Mouse (Mus musculus) neural tube, embryonic 12.5 days (tissue): ENCODE data around the gene Sugp1. TPM values are rescaled to one million over a fixed set of nuclear protein-coding genes. Genes with fewer than 3 reads are reported as not detected.
"Not testable (repeated sequence)": the region's sequence is repeated elsewhere in the genome, so short reads cannot be mapped to it uniquely, and the experiment has no call there.

Experiments
- ATAC-seq: fragments of 200-750 bp; cut with Nextera tagmentation; 2 replicates; pipeline ENCODE4 v1.8.0; 2017; ENCODE audit warnings: low read depth, mild to moderate bottlenecking, moderate TSS enrichment, moderate library complexity; ENCODE audit not compliant: low FRiP score
- H3K27ac ChIP-seq: fragments of 300-500 bp; sonication (generic); 2 replicates; pipeline ENCODE4 v1.5.1; 2016
- H3K27me3 ChIP-seq: fragments of 300-500 bp; sonication (generic); replicated peaks from 2 replicates; pipeline ENCODE4 v1.6.1; 2016; ENCODE audit warnings: mild to moderate bottlenecking
- H3K36me3 ChIP-seq: fragments of 300-500 bp; sonication (generic); 2 replicates; pipeline ENCODE4 v1.6.1; 2016; ENCODE audit warnings: mild to moderate bottlenecking
- H3K4me1 ChIP-seq: fragments of 300-500 bp; sonication (generic); 2 replicates; pipeline ENCODE4 v1.6.1; 2016
- H3K4me2 ChIP-seq: fragments of 300-500 bp; sonication (generic); replicated peaks from 2 replicates; pipeline ENCODE4 v1.6.1; 2016; ENCODE audit warnings: mild to moderate bottlenecking
- H3K4me3 ChIP-seq: fragments of 300-500 bp; sonication (generic); 2 replicates; pipeline ENCODE4 v1.5.1; 2016
- H3K9ac ChIP-seq: fragments of 300-500 bp; sonication (generic); 2 replicates; pipeline ENCODE4 v1.6.1; 2016; ENCODE audit warnings: mild to moderate bottlenecking
- H3K9me3 ChIP-seq: fragments of 300-500 bp; sonication (generic); 2 replicates; pipeline ENCODE4 v1.6.1; 2016; ENCODE audit warnings: mild to moderate bottlenecking
- WGBS: fragments of 180-500 bp; shearing (Covaris S2); methylation state at CpG from one replicate; pipeline ENCODE4 v1.1.7; 2016; 5-methylcytosine and 5-hydroxymethylcytosine counted together
- polyA plus RNA-seq: library from polyadenylated mRNA; unstranded; fragments of >200 nt; fragmentation: Nextera tagmentation; extraction: Ambion mirVana; gene quantifications from 2 replicates; pipeline ENCODE4 v1.2.1, GENCODE M21; 2016

The Sugp1 gene
- polyA plus RNA-seq: 56.4 and 57.0 TPM in 2 replicates

DNA sequence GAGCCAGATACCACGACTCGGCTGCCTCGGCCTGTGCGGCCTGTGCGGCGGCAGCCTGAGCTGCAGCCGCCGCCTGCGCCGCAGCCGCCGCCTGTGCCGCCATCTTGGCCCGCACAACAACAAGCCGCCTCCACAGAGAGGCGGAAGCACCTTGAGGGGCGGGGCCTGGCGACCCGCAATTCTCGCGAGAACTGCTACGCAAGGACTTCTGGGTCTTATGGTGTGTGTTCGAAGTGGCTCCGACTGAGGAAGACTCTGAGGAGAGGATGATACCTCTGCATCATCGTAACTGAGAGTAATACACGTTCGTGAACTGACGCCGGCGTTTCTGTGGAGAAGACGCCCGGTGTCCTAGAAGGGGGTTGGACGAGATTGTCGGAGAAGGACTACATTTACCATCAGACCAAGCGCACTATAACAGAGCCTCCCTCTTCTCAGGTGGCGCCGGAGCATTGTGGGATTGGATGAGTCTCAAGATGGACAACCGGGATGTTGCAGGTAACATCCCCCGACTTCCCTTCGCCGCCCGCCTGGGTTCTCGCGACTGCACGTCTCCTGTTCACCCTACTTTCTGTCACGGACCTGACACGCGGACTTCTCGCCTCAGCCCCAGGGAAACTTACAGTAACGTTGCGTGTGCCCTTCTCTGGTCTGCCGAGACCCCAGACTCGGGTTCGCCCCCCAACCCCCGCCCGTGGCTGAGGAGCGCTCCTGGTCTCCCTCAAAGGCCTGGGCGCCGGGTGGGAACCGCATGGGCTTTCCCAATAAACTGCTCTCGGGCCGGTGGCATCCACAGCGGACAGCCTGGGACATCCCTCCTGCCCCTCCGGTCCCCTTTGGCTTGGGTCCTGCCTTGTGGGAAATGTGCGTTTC is at the start of gene Sugp1, which contains the start of gene Mau2:
Sugp1 (plus strand) TSS at position 231 of the 873 bp plus-strand sequence.
Mau2 (minus strand) TSS at position 152 of the 873 bp plus-strand sequence.
- Histone ChIP-seq H3K4me3 (peak within 1 kb of the TSS; percentile 87), H3K9me3 (no peaks in the 10 kb centered on the region), H3K9ac (peak within 1 kb of the TSS; percentile 89), H3K36me3 (0 out of 2 replicates have a peak, but pooled peaks cover 3% of the 10 kb centered on the region), H3K27ac (0 out of 2 replicates have a peak within 1 kb of the TSS, but pooled peaks have one; percentile 0), H3K4me1 (peaks cover 30% of the 10 kb centered on the region), H3K4me2 (peak within 1 kb of the TSS; percentile 95), H3K27me3 (no peaks in the 10 kb centered on the region)
- under 1% methylated on average over 65 of the region's 65 CpGs for WGBS
- peak; percentile 98 for ATAC-seq

DNA sequence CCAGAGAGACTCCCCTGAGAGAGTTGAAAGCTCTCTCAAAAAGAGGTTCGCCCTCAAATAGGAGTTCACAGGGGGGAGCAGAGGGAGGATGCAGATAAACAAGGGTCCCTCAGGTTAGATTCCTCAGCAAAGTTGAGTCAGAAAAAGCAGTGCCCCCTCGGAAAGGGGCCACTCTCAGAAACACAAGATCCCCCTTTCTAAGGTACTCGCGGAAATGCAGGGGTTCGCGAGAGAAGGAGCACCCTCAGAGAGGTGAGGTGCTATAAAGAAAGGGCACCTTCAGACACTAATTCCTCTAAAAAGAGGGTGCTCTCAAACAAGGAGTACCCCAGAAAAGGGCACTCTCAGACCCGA is 47.2 kb upstream of the Sugp1 start:
- H3K27ac ChIP-seq: peak overlapping the region; percentile 86; the same call in 1 of the 2 replicates
- no peaks in the 10 kb centered on the region for H3K27me3 ChIP-seq
- H3K9ac ChIP-seq: peak overlapping the region; percentile 79
- peaks cover 17% of the 10 kb centered on the region for H3K4me1 ChIP-seq
- H3K36me3 ChIP-seq: peaks cover 2% of the 10 kb centered on the region; the same call in 1 of the 2 replicates
- H3K4me2 ChIP-seq: peak overlapping the region; percentile 88
- peak overlapping the region; percentile 93 for H3K4me3 ChIP-seq
- ATAC-seq: no peak
- no peaks in the 10 kb centered on the region for H3K9me3 ChIP-seq
- WGBS: 1% methylated on average over 7 of the region's 7 CpGs

DNA sequence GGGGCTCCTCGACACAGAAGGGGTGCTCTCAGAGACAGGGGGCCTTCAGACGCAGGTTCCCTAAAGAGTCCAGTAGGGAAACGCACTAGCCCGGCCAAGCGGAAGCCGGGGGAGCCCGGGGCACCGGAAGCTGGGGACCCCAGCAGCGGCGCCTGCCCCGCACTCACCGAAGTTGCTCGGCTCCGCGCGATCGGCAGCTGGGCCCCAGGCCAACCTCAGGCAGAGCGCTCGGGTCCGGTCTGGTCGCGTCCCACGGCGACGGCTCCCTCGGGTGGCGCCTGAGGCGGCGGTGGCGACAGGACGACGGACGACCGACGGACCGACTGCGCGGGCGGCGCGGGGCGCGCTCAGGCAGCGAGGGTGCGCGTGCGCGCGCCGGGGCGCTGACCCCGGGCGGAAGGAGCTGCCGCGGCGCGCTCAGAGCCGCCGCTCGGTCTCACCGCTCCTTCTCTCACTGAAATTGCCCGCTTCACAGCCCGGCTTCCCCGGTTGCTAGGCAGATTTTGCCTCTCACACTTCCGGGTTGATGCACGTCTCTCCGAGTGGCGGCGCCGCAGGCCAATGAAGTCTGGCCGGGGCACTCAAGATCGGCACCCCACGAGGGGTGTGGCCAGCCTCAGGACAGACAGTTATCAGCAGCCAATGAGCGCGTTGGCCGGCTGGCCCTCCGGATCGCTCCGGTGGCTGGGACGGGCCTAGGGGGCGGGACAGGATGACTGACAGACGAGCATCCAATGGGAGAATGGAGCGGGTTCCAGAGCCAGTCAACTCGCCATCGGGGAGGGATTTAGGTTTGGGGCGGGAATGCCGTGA is 46.6 kb upstream of the Sugp1 start, which contains the start of gene Gatad2a:
Gatad2a (minus strand) TSS at position 609 of the 813 bp plus-strand sequence.
- peaks cover 17% of the 10 kb centered on the region for H3K4me1 ChIP-seq
- H3K27ac ChIP-seq: peak within 1 kb of the TSS; percentile 86
- peak within 1 kb of the TSS; percentile 79 for H3K9ac ChIP-seq
- ATAC-seq: peak; percentile 100
- H3K36me3 ChIP-seq: peaks cover 2% of the 10 kb centered on the region; the same call in 1 of the 2 replicates
- H3K9me3 ChIP-seq: no peaks in the 10 kb centered on the region
- no peaks in the 10 kb centered on the region for H3K27me3 ChIP-seq
- peak within 1 kb of the TSS; percentile 93 for H3K4me3 ChIP-seq
- H3K4me2 ChIP-seq: peak within 1 kb of the TSS; percentile 88
- WGBS: under 1% methylated on average over 87 of the region's 87 CpGs

DNA sequence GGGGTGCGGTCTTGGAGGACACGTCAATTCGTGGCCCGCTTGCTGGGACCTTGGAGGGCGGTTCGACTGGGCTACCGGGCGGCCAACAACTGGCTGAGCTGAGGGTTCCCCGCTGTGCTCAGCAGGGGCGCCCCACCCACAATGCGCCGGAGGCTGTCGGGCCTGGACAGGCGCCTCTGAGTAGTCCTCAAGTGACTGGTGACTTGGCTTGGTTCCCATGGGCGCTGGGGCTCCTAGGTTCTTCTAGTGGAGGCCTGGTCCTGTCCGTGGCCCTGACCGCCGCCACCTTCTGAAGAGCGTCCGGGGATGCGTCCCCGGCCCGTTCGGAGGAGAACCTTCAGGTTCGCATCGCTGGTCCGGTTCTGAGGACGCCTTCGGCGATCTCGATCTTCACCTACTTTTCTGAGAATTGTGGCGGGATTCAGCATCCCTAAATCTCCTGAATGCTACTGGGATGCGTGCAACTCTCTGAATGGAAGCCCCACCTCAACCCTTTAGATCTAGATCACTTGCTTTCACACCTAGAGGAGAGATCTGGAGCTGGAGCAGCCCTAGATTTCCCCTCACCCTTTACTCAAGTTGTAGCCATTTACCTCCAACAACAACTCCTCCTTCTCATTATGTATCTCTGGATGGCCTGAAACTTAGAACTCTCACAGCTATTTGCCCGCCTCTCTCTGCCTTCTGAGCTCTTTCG is 45.9 kb upstream of the Sugp1 start:
- H3K36me3 ChIP-seq: peaks cover 2% of the 10 kb centered on the region; the same call in 1 of the 2 replicates
- no peak for ATAC-seq
- H3K4me2 ChIP-seq: peak overlapping the region; percentile 88
- no peak overlapping the region for H3K27ac ChIP-seq
- H3K27me3 ChIP-seq: no peaks in the 10 kb centered on the region
- H3K4me1 ChIP-seq: peaks cover 22% of the 10 kb centered on the region
- peak overlapping the region; percentile 60 for H3K4me3 ChIP-seq
- peak overlapping the region; percentile 54 for H3K9ac ChIP-seq
- H3K9me3 ChIP-seq: no peaks in the 10 kb centered on the region
- 3% methylated on average over 34 of the region's 35 CpGs for WGBS

DNA sequence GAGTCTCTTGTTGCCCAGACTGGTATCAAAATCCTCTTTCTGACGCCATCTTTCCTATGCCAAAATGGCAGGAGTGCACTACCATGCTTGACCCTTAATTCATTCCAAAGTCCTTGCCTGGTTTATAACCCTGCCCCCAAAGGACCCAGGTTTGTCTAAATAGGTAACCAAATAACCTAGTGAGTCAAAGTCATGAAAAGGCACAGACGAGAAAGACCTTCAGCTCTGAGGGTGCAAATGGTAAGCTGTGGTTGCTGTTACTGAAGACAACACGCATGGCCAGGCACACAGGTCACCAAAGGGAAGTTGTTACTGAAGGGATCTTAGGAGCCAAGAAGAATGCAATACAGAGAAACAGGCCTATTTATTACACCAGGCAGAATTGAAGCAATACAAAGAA is 43.9 kb upstream of the Sugp1 start:
- Histone ChIP-seq H3K4me1 (peaks cover 22% of the 10 kb centered on the region), H3K27ac (no peak overlapping the region), H3K9ac (no peak overlapping the region), H3K9me3 (no peaks in the 10 kb centered on the region), H3K27me3 (no peaks in the 10 kb centered on the region), H3K4me3 (no peak overlapping the region), H3K36me3 (no peaks in the 10 kb centered on the region), H3K4me2 (no peak overlapping the region)
- 93% methylated on average over 3 of the region's 3 CpGs for WGBS
- ATAC-seq: no peak

DNA sequence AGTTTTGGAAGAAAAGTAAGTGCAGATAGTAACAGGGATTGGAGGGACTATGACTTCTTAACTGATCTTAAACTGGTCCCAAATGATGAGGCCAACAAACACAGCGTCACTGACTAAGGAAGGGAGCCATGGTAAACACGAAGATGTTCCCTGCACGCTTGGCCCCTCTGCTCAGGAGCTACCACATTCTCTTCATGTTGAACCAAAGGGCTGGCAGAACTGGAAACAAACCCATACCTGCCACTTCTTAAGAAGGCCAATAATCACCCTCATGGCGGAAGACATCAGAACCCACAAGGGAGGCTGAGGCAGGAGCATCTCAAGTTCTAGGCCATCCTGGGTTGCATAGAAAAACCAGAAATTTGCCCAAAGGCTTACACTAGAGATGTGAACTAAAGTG is 43.4 kb upstream of the Sugp1 start:
- Histone ChIP-seq H3K27ac (no peak overlapping the region), H3K9me3 (no peaks in the 10 kb centered on the region), H3K4me3 (no peak overlapping the region), H3K36me3 (no peaks in the 10 kb centered on the region), H3K27me3 (no peaks in the 10 kb centered on the region), H3K9ac (no peak overlapping the region), H3K4me1 (peaks cover 20% of the 10 kb centered on the region), H3K4me2 (no peak overlapping the region)
- ATAC-seq: no peak
- WGBS: 88% methylated on average over 4 of the region's 4 CpGs

DNA sequence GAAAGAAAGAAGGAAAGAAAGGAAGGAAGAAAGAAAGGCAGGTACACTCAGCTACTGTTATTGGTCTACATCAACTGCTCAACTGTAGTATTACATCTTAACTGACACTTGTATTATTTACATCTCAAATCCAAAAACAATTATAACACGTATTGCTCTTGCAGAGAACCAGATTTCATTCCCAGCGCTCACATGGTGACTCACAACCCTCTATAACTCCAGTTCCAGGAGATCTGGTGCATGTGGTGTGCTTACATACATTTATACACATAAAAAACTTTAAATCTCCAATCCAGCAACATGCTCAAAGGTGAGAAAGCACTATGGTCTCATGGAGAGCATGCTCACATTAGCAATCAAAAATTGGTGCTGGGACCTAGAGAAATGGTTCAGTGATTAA is 42.4 kb upstream of the Sugp1 start:
- Histone ChIP-seq H3K27ac (no peak overlapping the region), H3K9me3 (no peaks in the 10 kb centered on the region), H3K9ac (no peak overlapping the region), H3K4me2 (no peak overlapping the region), H3K4me3 (no peak overlapping the region), H3K27me3 (no peaks in the 10 kb centered on the region), H3K4me1 (peaks cover 11% of the 10 kb centered on the region), H3K36me3 (no peaks in the 10 kb centered on the region)
- WGBS: 89% methylated on average over 2 of the region's 2 CpGs
- ATAC-seq: no peak

DNA sequence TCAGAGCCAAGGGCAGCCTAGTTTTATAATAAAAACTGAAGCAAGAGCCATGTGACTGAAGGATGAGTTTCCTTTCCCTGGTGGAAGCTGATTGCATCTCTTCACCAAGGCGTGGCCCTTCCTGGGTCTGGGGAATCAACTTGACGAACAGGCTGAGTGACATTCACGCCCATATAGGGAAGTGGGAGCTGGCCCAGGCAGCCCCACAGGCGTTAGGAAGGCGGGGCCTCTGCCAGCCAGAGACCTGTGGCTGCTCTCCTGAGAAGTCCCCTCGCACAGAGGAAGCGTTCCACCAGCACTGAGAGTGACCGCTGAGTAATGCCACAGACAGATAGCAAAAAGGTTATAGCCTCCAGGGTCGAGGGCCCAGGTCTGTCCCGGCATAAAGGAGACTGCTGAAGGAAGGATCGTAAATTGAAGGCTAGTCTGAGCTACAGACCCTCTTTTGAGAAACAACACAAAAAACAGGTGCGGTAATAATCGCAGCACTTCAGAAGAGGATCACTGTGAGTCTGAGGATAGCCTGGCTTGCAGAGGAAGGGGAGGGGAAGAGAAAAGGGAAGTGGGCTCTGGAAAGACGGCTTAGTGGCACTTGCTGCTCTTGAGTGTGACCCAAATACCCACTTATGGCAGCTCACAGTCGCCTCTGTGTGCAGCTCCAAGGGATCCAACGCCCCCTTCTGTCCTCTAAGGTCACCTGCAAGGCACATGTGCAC is 41.3 kb upstream of the Sugp1 start:
- 0 out of 2 replicates have a peak overlapping the region, but pooled peaks have one; percentile 0 for H3K4me3 ChIP-seq
- ATAC-seq: no peak
- peaks cover 10% of the 10 kb centered on the region for H3K4me1 ChIP-seq
- no peak overlapping the region for H3K9ac ChIP-seq
- no peaks in the 10 kb centered on the region for H3K27me3 ChIP-seq
- H3K4me2 ChIP-seq: peak overlapping the region; percentile 43
- no peaks in the 10 kb centered on the region for H3K9me3 ChIP-seq
- no peak overlapping the region for H3K27ac ChIP-seq
- H3K36me3 ChIP-seq: no peaks in the 10 kb centered on the region
- WGBS: 3% methylated on average over 16 of the region's 16 CpGs

DNA sequence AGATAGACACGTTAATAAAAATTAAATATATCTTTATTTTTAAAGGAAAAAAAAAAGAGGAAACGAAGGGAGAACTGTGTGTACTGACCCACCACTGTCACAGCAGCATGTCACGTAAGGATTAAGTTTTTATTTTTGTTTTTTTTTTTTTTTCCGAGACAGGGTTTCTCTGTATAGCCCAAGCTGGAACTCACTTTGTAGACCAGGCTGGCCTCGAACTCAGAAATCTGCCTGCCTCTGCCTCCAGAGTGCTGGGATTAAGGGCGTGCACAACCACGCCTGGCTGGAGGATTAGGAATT is 40.8 kb upstream of the Sugp1 start:
- H3K9me3 ChIP-seq, ATAC-seq, H3K9ac ChIP-seq, H3K27me3 ChIP-seq, H3K4me1 ChIP-seq, H3K4me3 ChIP-seq, H3K27ac ChIP-seq, H3K36me3 ChIP-seq: not testable (repeated sequence)
- 47% methylated on average over 7 of the region's 7 CpGs for WGBS
- peak overlapping the region; percentile 43 for H3K4me2 ChIP-seq

DNA sequence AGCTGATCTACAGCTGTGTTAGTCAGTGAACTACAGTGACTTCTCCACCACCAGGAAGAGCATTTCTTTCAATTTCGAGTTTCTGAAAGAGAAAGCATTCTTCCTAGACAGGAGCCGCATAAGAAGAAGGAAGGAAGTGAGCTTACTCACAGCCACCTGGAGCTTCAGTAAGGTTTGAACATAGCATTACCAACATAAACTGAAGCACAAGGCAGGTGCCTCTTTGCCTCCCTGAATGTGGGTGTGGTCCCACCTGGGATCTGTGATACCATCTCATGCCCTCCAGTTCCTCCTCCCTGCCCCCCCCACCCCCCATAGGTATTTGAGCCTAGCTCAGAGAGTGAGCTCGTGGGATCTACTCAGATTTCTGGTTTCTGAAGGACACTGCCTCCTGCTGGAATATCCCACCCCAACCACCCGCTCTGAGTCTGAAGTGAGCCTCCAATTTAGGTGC is 39.4 kb upstream of the Sugp1 start:
- Histone ChIP-seq H3K27ac (no peak overlapping the region), H3K4me2 (no peak overlapping the region), H3K27me3 (no peaks in the 10 kb centered on the region), H3K36me3 (no peaks in the 10 kb centered on the region), H3K9me3 (no peaks in the 10 kb centered on the region), H3K4me1 (peaks cover 5% of the 10 kb centered on the region), H3K4me3 (no peak overlapping the region), H3K9ac (no peak overlapping the region)
- no peak for ATAC-seq
- 62% methylated on average over 4 of the region's 4 CpGs for whole genome bisulfite sequencing

DNA sequence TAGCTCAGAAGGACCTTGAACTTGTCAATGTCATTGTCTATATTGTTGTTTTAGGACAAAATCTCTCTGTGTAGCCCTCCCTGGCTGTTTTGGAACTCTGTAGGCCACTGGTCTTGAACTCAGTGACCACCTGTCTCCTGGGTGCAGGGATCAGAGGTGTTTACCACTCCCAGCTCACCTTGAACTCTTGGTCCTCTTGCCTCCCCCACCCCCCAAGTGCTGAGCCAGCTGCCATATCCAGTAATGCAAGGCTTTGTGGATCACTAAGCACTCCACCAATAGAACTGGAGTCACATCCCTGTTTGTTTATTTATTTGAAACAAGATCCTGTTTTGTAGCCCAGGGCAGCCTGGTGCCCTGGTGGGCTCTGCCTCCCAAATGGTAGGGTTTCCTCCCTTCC is 38.3 kb upstream of the Sugp1 start:
- Histone ChIP-seq H3K36me3 (no peaks in the 10 kb centered on the region), H3K9ac (no peak overlapping the region), H3K27me3 (no peaks in the 10 kb centered on the region), H3K27ac (no peak overlapping the region), H3K4me2 (no peak overlapping the region), H3K4me1 (peaks cover 5% of the 10 kb centered on the region), H3K4me3 (no peak overlapping the region), H3K9me3 (no peaks in the 10 kb centered on the region)
- ATAC-seq: no peak
